Mouse (Mus musculus): ENCODE results near the gene Hhipl1.

DNA sequence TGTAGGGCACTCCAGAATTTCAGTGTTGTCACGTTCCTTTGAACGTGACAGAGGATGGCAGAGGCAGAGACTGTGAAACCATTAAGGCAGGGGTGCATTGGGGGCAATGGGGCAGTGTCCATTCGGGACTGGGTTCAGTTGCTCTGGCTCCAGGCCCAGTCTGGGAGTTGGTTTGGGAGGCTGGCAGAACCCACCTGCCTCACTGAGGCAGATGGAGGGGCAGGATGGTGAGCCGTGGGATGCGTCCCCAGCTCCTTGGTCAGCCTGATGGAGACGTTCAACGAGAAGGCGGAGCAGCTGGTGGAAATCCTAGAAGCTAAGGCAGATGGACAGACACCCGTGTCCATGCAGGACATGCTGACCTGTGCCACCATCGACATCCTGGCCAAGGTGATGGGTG lies 44.9 kb downstream of the Hhipl1 start:
- TF ChIP-seq CTCF (IDR thresholded peaks at IDR 0.05; ENCODE audit: extremely low read depth, insufficient read depth, insufficient read length, insufficient replicate concordance) (no peak), POLR2A (IDR thresholded peaks at IDR 0.05; ENCODE audit: low read depth, low read length) (no peak)

All from spleen, adult 2 months (tissue).